Mouse (Mus musculus): Measurements from ENCODE around the gene Gpr18. TPM values are rescaled to one million over a fixed set of nuclear protein-coding genes. Genes with fewer than 3 reads are reported as not detected.
A peak's percentile ranks its signal among the peaks of the same experiment; 100 is the strongest.

Gene Gpr18
- polyA plus RNA-seq, 1 experiment from 2014 or later: 0.32 TPM

- peak; percentile 83 for DNase-seq (ENCODE audit: low spot score)
- H3K4me2 ChIP-seq (replicated peaks; ENCODE audit: low read depth, low read length): no peak overlapping the region
- 51% methylated on average over 8 of the region's 8 CpGs for WGBS
- no peak overlapping the region for H3K9ac ChIP-seq (replicated peaks; ENCODE audit: low read depth)
- H3K4me3 ChIP-seq (ENCODE audit: low read depth, low read length): no peak overlapping the region
- H3K9me3 ChIP-seq (ENCODE audit: low read length): no peaks in the 10 kb centered on the region
- TF ChIP-seq EP300 (IDR thresholded peaks at IDR 0.05): no peak
- TF ChIP-seq CTCF (IDR thresholded peaks at IDR 0.05): peak; percentile 79
- no peak for ATAC-seq
- H3K27me3 ChIP-seq (replicated peaks; ENCODE audit: insufficient read depth, low read length): no peaks in the 10 kb centered on the region
- H3K4me1 ChIP-seq (ENCODE audit: insufficient read depth, low read depth, low read length): no peaks in the 10 kb centered on the region
- H3K27ac ChIP-seq (ENCODE audit: low read length): no peak overlapping the region
- H3K36me3 ChIP-seq (ENCODE audit: insufficient read depth, low read length): no peaks in the 10 kb centered on the region
Observed at GRCm38 (mm10) chr14:121928375-121929137, 13.0 kb upstream of the Gpr18 start.

- Histone ChIP-seq H3K27me3 (replicated peaks; ENCODE audit: insufficient read depth, low read length) (no peaks in the 10 kb centered on the region), H3K9me3 (ENCODE audit: low read length) (no peaks in the 10 kb centered on the region), H3K4me2 (replicated peaks; ENCODE audit: low read depth, low read length) (no peak overlapping the region), H3K9ac (replicated peaks; ENCODE audit: low read depth) (no peak overlapping the region), H3K36me3 (ENCODE audit: insufficient read depth, low read length) (no peaks in the 10 kb centered on the region), H3K4me1 (ENCODE audit: insufficient read depth, low read depth, low read length) (no peaks in the 10 kb centered on the region), H3K4me3 (ENCODE audit: low read depth, low read length) (no peak overlapping the region), H3K27ac (ENCODE audit: low read length) (no peak overlapping the region)
- no peak for DNase-seq (ENCODE audit: low spot score)
- ATAC-seq: no peak
- WGBS: 94% methylated on average over 8 of the region's 8 CpGs
- no peak for TF ChIP-seq CTCF (IDR thresholded peaks at IDR 0.05)
- no peak for TF ChIP-seq EP300 (IDR thresholded peaks at IDR 0.05)
Observed at GRCm38 (mm10) chr14:121927451-121927850, 11.9 kb upstream of the Gpr18 start.

- WGBS: 80% methylated on average over 6 of the region's 6 CpGs
- Histone ChIP-seq H3K9me3 (ENCODE audit: low read length) (no peaks in the 10 kb centered on the region), H3K36me3 (ENCODE audit: insufficient read depth, low read length) (no peaks in the 10 kb centered on the region), H3K4me2 (replicated peaks; ENCODE audit: low read depth, low read length) (no peak overlapping the region), H3K27me3 (replicated peaks; ENCODE audit: insufficient read depth, low read length) (no peaks in the 10 kb centered on the region), H3K4me1 (ENCODE audit: insufficient read depth, low read depth, low read length) (no peaks in the 10 kb centered on the region), H3K4me3 (ENCODE audit: low read depth, low read length) (no peak overlapping the region), H3K9ac (replicated peaks; ENCODE audit: low read depth) (no peak overlapping the region), H3K27ac (ENCODE audit: low read length) (no peak overlapping the region)
- DNase-seq (ENCODE audit: low spot score) (no peak), ATAC-seq (no peak)
- TF ChIP-seq EP300 (IDR thresholded peaks at IDR 0.05) (no peak), CTCF (IDR thresholded peaks at IDR 0.05) (no peak)
Observed at GRCm38 (mm10) chr14:121926901-121927300, 11.3 kb upstream of the Gpr18 start.

GRCm38 (mm10) chr14:121924876-121925275 is 9.3 kb upstream of the Gpr18 start:
- WGBS: 59% methylated on average over 6 of the region's 6 CpGs
- Histone ChIP-seq H3K4me2 (replicated peaks; ENCODE audit: low read depth, low read length) (no peak overlapping the region), H3K9ac (replicated peaks; ENCODE audit: low read depth) (no peak overlapping the region), H3K36me3 (ENCODE audit: insufficient read depth, low read length) (no peaks in the 10 kb centered on the region), H3K4me3 (ENCODE audit: low read depth, low read length) (no peak overlapping the region), H3K4me1 (ENCODE audit: insufficient read depth, low read depth, low read length) (no peaks in the 10 kb centered on the region), H3K27ac (ENCODE audit: low read length) (no peak overlapping the region), H3K27me3 (replicated peaks; ENCODE audit: insufficient read depth, low read length) (no peaks in the 10 kb centered on the region), H3K9me3 (ENCODE audit: low read length) (no peaks in the 10 kb centered on the region)
- no peak for DNase-seq (ENCODE audit: low spot score)
- ATAC-seq: no peak
- TF ChIP-seq CTCF (IDR thresholded peaks at IDR 0.05) (no peak), EP300 (IDR thresholded peaks at IDR 0.05) (no peak)

- Histone ChIP-seq H3K9ac (replicated peaks; ENCODE audit: low read depth) (no peak overlapping the region), H3K4me1 (ENCODE audit: insufficient read depth, low read depth, low read length) (no peaks in the 10 kb centered on the region), H3K4me2 (replicated peaks; ENCODE audit: low read depth, low read length) (no peak overlapping the region), H3K27ac (ENCODE audit: low read length) (no peak overlapping the region), H3K27me3 (replicated peaks; ENCODE audit: insufficient read depth, low read length) (no peaks in the 10 kb centered on the region), H3K36me3 (ENCODE audit: insufficient read depth, low read length) (no peaks in the 10 kb centered on the region), H3K4me3 (ENCODE audit: low read depth, low read length) (no peak overlapping the region), H3K9me3 (ENCODE audit: low read length) (no peaks in the 10 kb centered on the region)
- TF ChIP-seq CTCF (IDR thresholded peaks at IDR 0.05) (no peak), EP300 (IDR thresholded peaks at IDR 0.05) (no peak)
- ATAC-seq (no peak), DNase-seq (ENCODE audit: low spot score) (no peak)
- 56% methylated on average over 4 of the region's 4 CpGs for WGBS
Observed at GRCm38 (mm10) chr14:121922731-121923130, 7.2 kb upstream of the Gpr18 start.

GRCm38 (mm10) chr14:121922016-121922415 is 6.4 kb upstream of the Gpr18 start:
- ATAC-seq (no peak), DNase-seq (ENCODE audit: low spot score) (no peak)
- Histone ChIP-seq H3K27ac (ENCODE audit: low read length) (no peak overlapping the region), H3K27me3 (replicated peaks; ENCODE audit: insufficient read depth, low read length) (no peaks in the 10 kb centered on the region), H3K4me3 (ENCODE audit: low read depth, low read length) (no peak overlapping the region), H3K4me1 (ENCODE audit: insufficient read depth, low read depth, low read length) (no peaks in the 10 kb centered on the region), H3K9me3 (ENCODE audit: low read length) (no peaks in the 10 kb centered on the region), H3K4me2 (replicated peaks; ENCODE audit: low read depth, low read length) (no peak overlapping the region), H3K9ac (replicated peaks; ENCODE audit: low read depth) (no peak overlapping the region), H3K36me3 (ENCODE audit: insufficient read depth, low read length) (no peaks in the 10 kb centered on the region)
- 86% methylated on average over 4 of the region's 4 CpGs for WGBS
- TF ChIP-seq CTCF (IDR thresholded peaks at IDR 0.05) (no peak), EP300 (IDR thresholded peaks at IDR 0.05) (no peak)
